Comparison of ENCODE assay signal across 21 mouse cellular contexts in the genomic region with DNA sequence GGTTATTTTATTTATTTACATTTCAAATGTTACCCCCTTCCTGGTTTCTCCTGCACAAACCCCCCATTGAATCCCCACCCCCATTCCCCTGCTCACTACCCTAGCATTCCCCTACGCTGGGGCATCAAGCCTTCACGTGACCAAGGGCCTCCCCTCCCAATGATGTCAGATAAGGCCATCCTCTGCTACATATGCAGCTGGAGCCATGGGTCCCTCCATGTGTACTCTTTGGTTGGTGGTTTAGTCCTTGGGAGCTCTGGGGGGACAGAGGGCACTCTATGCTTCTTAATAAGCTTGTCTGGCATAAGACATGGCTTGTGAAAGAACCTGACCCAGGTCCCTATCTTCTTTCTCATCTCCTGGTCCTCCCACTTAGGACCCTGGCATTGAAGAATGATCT. TPM values are rescaled to one million over a fixed set of nuclear protein-coding genes. Genes with fewer than 3 reads are reported as not detected.
"Had no signal": no experiment of that assay in that cellular context is flagged by ENCODE, and none has a peak within 500 bp of the region (broad histone marks: within the 10 kb centered on the region; RNA-seq: fewer than 3 reads in every experiment).

No protein-coding gene starts in this region.

- H3K4me1 ChIP-seq: neural tube, embryonic 13.5 days; neural tube, embryonic 15.5 days had no signal

- H3K4me3 ChIP-seq: midbrain, embryonic 10.5 days; midbrain, embryonic 12.5 days; myocyte; neural tube, embryonic 13.5 days; neural tube, embryonic 15.5 days had no signal

- H3K27ac ChIP-seq: midbrain, embryonic 12.5 days; neural tube, embryonic 13.5 days; neural tube, embryonic 15.5 days had no signal

- H3K4me2 ChIP-seq: lung, embryonic 14.5 days; midbrain, embryonic 12.5 days; neural tube, embryonic 13.5 days; neural tube, embryonic 15.5 days had no signal

- H3K9ac ChIP-seq: lung, embryonic 14.5 days; midbrain, embryonic 12.5 days; neural tube, embryonic 13.5 days; neural tube, embryonic 15.5 days had no signal

- ATAC-seq: midbrain, embryonic 16.5 days had no signal

- H3K27me3 ChIP-seq: midbrain, embryonic 12.5 days; neural tube, embryonic 13.5 days; neural tube, embryonic 15.5 days had no signal

- H3K9me3 ChIP-seq: midbrain, embryonic 10.5 days; midbrain, embryonic 12.5 days; neural tube, embryonic 13.5 days; neural tube, embryonic 15.5 days had no signal

- DNase-seq: lung, adult 18-20 months; lung, embryonic 14.5 days; lung, postnatal 10 days; lung, postnatal 4 days; midbrain, embryonic 14.5 days; retina, postnatal 1 day; right cerebral cortex, adult 18-20 months; right cerebral cortex, postnatal 25 days; right cerebral cortex, postnatal 4 days had no signal

RNA-seq across cellular contexts. Expression of a gene that starts 11.4 kb away (rescaled TPM):
- polyA plus RNA-seq: myocyte had no signal

RNA-seq across cellular contexts. Expression of a gene that starts 50.1 kb away (rescaled TPM):
- polyA plus RNA-seq: myocyte had no signal

RNA-seq across cellular contexts. Expression of a gene that starts 52.3 kb away (rescaled TPM):
- total RNA-seq: megakaryocyte, adult 5-6 weeks; megakaryocyte-erythroid progenitor cell, adult 5-6 weeks had no signal
- polyA plus RNA-seq: lung, embryonic 14.5 days; lung, embryonic 16.5 days; midbrain, embryonic 10.5 days; midbrain, embryonic 14.5 days; myocyte; small intestine, adult 2 months; stomach, embryonic 14.5 days; stomach, embryonic 16.5 days had no signal
